Mouse (Mus musculus) lung, postnatal 0 days (tissue): ENCODE data around the gene Izumo1r. TPM values are rescaled to one million over a fixed set of nuclear protein-coding genes. Genes with fewer than 3 reads are reported as not detected.

Experiments used
- ATAC-seq: fragments of 200-750 bp; cut with Nextera tagmentation; 2 replicates; pipeline ENCODE4 v1.8.0; 2017; ENCODE audit warnings: moderate library complexity
- DNase-seq: peaks from one replicate; pipeline ENCODE4 v3.0.0-alpha.2; 2016; ENCODE audit warnings: low spot score
- H3K27ac ChIP-seq: fragments of 300-500 bp; sonication (generic); 2 replicates; pipeline ENCODE4 v1.5.1; 2014; ENCODE audit warnings: antibody characterized with exemption, mild to moderate bottlenecking, low read length, mixed read lengths
- H3K27me3 ChIP-seq: fragments of 300-500 bp; sonication (generic); replicated peaks from 2 replicates; pipeline ENCODE4 v1.6.1; 2014; ENCODE audit warnings: low read length, mixed read lengths; ENCODE audit not compliant: insufficient read depth
- H3K36me3 ChIP-seq: fragments of 300-500 bp; sonication (generic); 2 replicates; pipeline ENCODE4 v1.6.1; 2014; ENCODE audit warnings: low read length, mixed read lengths; ENCODE audit not compliant: insufficient read depth
- H3K4me1 ChIP-seq: fragments of 300-500 bp; sonication (generic); 2 replicates; pipeline ENCODE4 v1.6.1; 2014; ENCODE audit warnings: antibody characterized with exemption, low read depth, low read length, mixed read lengths; ENCODE audit not compliant: insufficient read depth
- H3K4me2 ChIP-seq: fragments of 300-500 bp; sonication (generic); replicated peaks from 2 replicates; pipeline ENCODE4 v1.6.1; 2014; ENCODE audit warnings: low read depth, mild to moderate bottlenecking, low read length, moderate library complexity, mixed read lengths
- H3K4me3 ChIP-seq: fragments of 300-500 bp; sonication (generic); 2 replicates; pipeline ENCODE4 v1.5.1; 2014; ENCODE audit warnings: low read depth, low read length
- H3K9ac ChIP-seq: fragments of 300-500 bp; sonication (generic); replicated peaks from 2 replicates; pipeline ENCODE4 v1.6.1; 2014; ENCODE audit warnings: low read depth, mild to moderate bottlenecking
- H3K9me3 ChIP-seq: fragments of 300-500 bp; sonication (generic); 2 replicates; pipeline ENCODE4 v1.6.1; 2016; ENCODE audit warnings: low read length, mixed read lengths
- CTCF ChIP-seq: IDR thresholded peaks from 2 replicates; pipeline ENCODE4 v1.5.1; 2016; ENCODE audit warnings: antibody characterized with exemption, mild to moderate bottlenecking
- EP300 ChIP-seq: IDR thresholded peaks from 2 replicates; pipeline ENCODE4 v1.6.1; 2016; ENCODE audit warnings: antibody characterized with exemption, mild to moderate bottlenecking, control low read depth
- WGBS: fragments of 180-500 bp; shearing (Covaris S2); extraction: QIAGEN DNeasy Blood & Tissue Kit; methylation state at CpG from one replicate; pipeline ENCODE4 v1.1.7; 2014; 5-methylcytosine and 5-hydroxymethylcytosine counted together
- polyA plus RNA-seq: library from polyadenylated mRNA; unstranded; fragments of >200 nt; fragmentation: Nextera tagmentation; extraction: Ambion mirVana; gene quantifications from 2 replicates; pipeline ENCODE4 v1.2.1, GENCODE M21; 2015

The Izumo1r gene
- polyA plus RNA-seq, 1 experiment from 2014 or later = 0.23 TPM

GRCm38 (mm10) chr9:14901757-14902156, 2.0 kb downstream of the Izumo1r start:
- DNase-seq (no peak), ATAC-seq (no peak; the same call in 1 of the 2 replicates)
- Histone ChIP-seq H3K4me2 (no peak overlapping the region), H3K27ac (no peak overlapping the region), H3K9ac (no peak overlapping the region), H3K9me3 (no peaks in the 10 kb centered on the region), H3K27me3 (no peaks in the 10 kb centered on the region), H3K4me3 (no peak overlapping the region), H3K4me1 (no peaks in the 10 kb centered on the region; the same call in 1 of the 2 replicates), H3K36me3 (no peaks in the 10 kb centered on the region)
- TF ChIP-seq EP300 = no peak
- no peak for TF ChIP-seq CTCF
- WGBS = 39% methylated on average over 7 of the region's 7 CpGs

GRCm38 (mm10) chr9:14897102-14897501, 6.6 kb downstream of the Izumo1r start:
- no peak overlapping the region for H3K4me3 ChIP-seq
- H3K9me3 ChIP-seq = no peaks in the 10 kb centered on the region
- DNase-seq (no peak), ATAC-seq (no peak)
- no peak for TF ChIP-seq CTCF
- TF ChIP-seq EP300 = no peak
- no peak overlapping the region for H3K27ac ChIP-seq
- H3K27me3 ChIP-seq = no peaks in the 10 kb centered on the region
- 52% methylated on average over 3 of the region's 3 CpGs for WGBS
- no peaks in the 10 kb centered on the region for H3K36me3 ChIP-seq
- no peak overlapping the region for H3K9ac ChIP-seq
- no peak overlapping the region for H3K4me2 ChIP-seq
- H3K4me1 ChIP-seq = no peaks in the 10 kb centered on the region; the same call in 1 of the 2 replicates

GRCm38 (mm10) chr9:14895237-14895835, 8.4 kb downstream of the Izumo1r start:
- no peaks in the 10 kb centered on the region for H3K36me3 ChIP-seq
- H3K9ac ChIP-seq = no peak overlapping the region
- H3K9me3 ChIP-seq = no peaks in the 10 kb centered on the region
- H3K27me3 ChIP-seq = no peaks in the 10 kb centered on the region
- no peak overlapping the region for H3K27ac ChIP-seq
- no peak for DNase-seq
- WGBS = 63% methylated on average over 7 of the region's 7 CpGs
- H3K4me3 ChIP-seq = no peak overlapping the region
- H3K4me2 ChIP-seq = no peak overlapping the region
- no peaks in the 10 kb centered on the region for H3K4me1 ChIP-seq
- no peak for TF ChIP-seq EP300
- no peak for TF ChIP-seq CTCF
- ATAC-seq = no peak

GRCm38 (mm10) chr9:14894628-14895027, 9.1 kb downstream of the Izumo1r start:
- Histone ChIP-seq H3K4me3 (no peak overlapping the region), H3K27ac (no peak overlapping the region), H3K4me1 (no peaks in the 10 kb centered on the region), H3K9me3 (no peaks in the 10 kb centered on the region), H3K27me3 (no peaks in the 10 kb centered on the region), H3K9ac (no peak overlapping the region), H3K4me2 (no peak overlapping the region), H3K36me3 (no peaks in the 10 kb centered on the region)
- ATAC-seq (no peak), DNase-seq (no peak)
- TF ChIP-seq CTCF = peak; percentile 45
- TF ChIP-seq EP300 = no peak
- 78% methylated on average over 3 of the region's 3 CpGs for WGBS

GRCm38 (mm10) chr9:14893388-14893787, 10.4 kb downstream of the Izumo1r start:
- H3K4me2 ChIP-seq = no peak overlapping the region
- DNase-seq (no peak), ATAC-seq (no peak)
- no peaks in the 10 kb centered on the region for H3K27me3 ChIP-seq
- WGBS = 58% methylated on average over 9 of the region's 9 CpGs
- H3K27ac ChIP-seq = no peak overlapping the region
- no peaks in the 10 kb centered on the region for H3K9me3 ChIP-seq
- no peaks in the 10 kb centered on the region for H3K36me3 ChIP-seq
- no peak overlapping the region for H3K4me3 ChIP-seq
- TF ChIP-seq EP300 (no peak), CTCF (no peak)
- H3K4me1 ChIP-seq = no peaks in the 10 kb centered on the region
- no peak overlapping the region for H3K9ac ChIP-seq

- Histone ChIP-seq H3K4me1 (no peaks in the 10 kb centered on the region), H3K9me3 (no peaks in the 10 kb centered on the region), H3K27ac (no peak overlapping the region), H3K9ac (no peak overlapping the region), H3K36me3 (no peaks in the 10 kb centered on the region), H3K4me3 (no peak overlapping the region), H3K27me3 (no peaks in the 10 kb centered on the region), H3K4me2 (no peak overlapping the region)
- no peak for TF ChIP-seq EP300
- no peak for DNase-seq
- no peak for ATAC-seq
- WGBS = 83% methylated on average over 5 of the region's 5 CpGs
Measured at GRCm38 (mm10) chr9:14891891-14892290, 11.9 kb downstream of the Izumo1r start.

- no peaks in the 10 kb centered on the region for H3K36me3 ChIP-seq
- no peak overlapping the region for H3K4me2 ChIP-seq
- WGBS = 88% methylated on average over 3 of the region's 3 CpGs
- no peak for ATAC-seq
- no peaks in the 10 kb centered on the region for H3K9me3 ChIP-seq
- H3K27ac ChIP-seq = no peak overlapping the region
- DNase-seq = no peak
- no peaks in the 10 kb centered on the region for H3K27me3 ChIP-seq
- no peak overlapping the region for H3K4me3 ChIP-seq
- H3K4me1 ChIP-seq = no peaks in the 10 kb centered on the region
- TF ChIP-seq CTCF = no peak
- no peak for TF ChIP-seq EP300
- H3K9ac ChIP-seq = no peak overlapping the region
Measured at GRCm38 (mm10) chr9:14890699-14891098, 13.1 kb downstream of the Izumo1r start.
